Mouse (Mus musculus) stomach, embryonic 14.5 days (tissue): ENCODE results near the gene Anxa5. TPM values are rescaled to one million over a fixed set of nuclear protein-coding genes. Genes with fewer than 3 reads are reported as not detected.

Experiments
- ATAC-seq: fragments of 200-750 bp; cut with Nextera tagmentation; 2 replicates; pipeline ENCODE4 v1.8.0; 2017; ENCODE audit warnings: low read depth, moderate TSS enrichment; ENCODE audit not compliant: insufficient number of reproducible peaks, insufficient read depth, low FRiP score
- H3K27ac ChIP-seq: fragments of 300-500 bp; sonication (generic); 2 replicates; pipeline ENCODE4 v1.5.1; 2014; ENCODE audit warnings: mild to moderate bottlenecking, low read length, moderate library complexity, mixed read lengths
- H3K27me3 ChIP-seq: fragments of 300-500 bp; sonication (generic); 2 replicates; pipeline ENCODE4 v1.6.1; 2014; ENCODE audit warnings: low read length, control low read depth, mixed read lengths; ENCODE audit not compliant: control insufficient read depth, insufficient read depth
- H3K36me3 ChIP-seq: fragments of 300-500 bp; sonication (generic); 2 replicates; pipeline ENCODE4 v1.6.1; 2014; ENCODE audit warnings: mild to moderate bottlenecking, control low read depth, low read length, moderate library complexity, mixed read lengths; ENCODE audit not compliant: control insufficient read depth, insufficient read depth
- H3K4me1 ChIP-seq: fragments of 300-500 bp; sonication (generic); 2 replicates; pipeline ENCODE4 v1.6.1; 2014; ENCODE audit warnings: low read length, control low read depth, mixed read lengths; ENCODE audit not compliant: control insufficient read depth, insufficient read depth
- H3K4me2 ChIP-seq: fragments of 300-500 bp; sonication (generic); replicated peaks from 2 replicates; pipeline ENCODE4 v1.6.1; 2014; ENCODE audit warnings: low read depth, low read length, control low read depth
- H3K4me3 ChIP-seq: fragments of 300-500 bp; sonication (generic); 2 replicates; pipeline ENCODE4 v1.5.1; 2014; ENCODE audit warnings: low read depth, low read length, control low read depth
- H3K9ac ChIP-seq: fragments of 300-500 bp; sonication (generic); replicated peaks from 2 replicates; pipeline ENCODE4 v1.6.1; 2014; ENCODE audit warnings: low read depth, mild to moderate bottlenecking, control low read depth, low read length, moderate library complexity, mixed read lengths
- H3K9me3 ChIP-seq: fragments of 300-500 bp; sonication (generic); 2 replicates; pipeline ENCODE4 v1.6.1; 2016; ENCODE audit warnings: low read depth, low read length, control low read depth; ENCODE audit not compliant: control insufficient read depth
- WGBS: fragments of 180-500 bp; shearing (Covaris S2); extraction: QIAGEN DNeasy Blood & Tissue Kit; methylation state at CpG from one replicate; pipeline ENCODE4 v1.1.7; 2014; 5-methylcytosine and 5-hydroxymethylcytosine counted together
- polyA plus RNA-seq: library from polyadenylated mRNA; unstranded; fragments of >200 nt; fragmentation: Nextera tagmentation; extraction: Ambion mirVana; gene quantifications from 2 replicates; pipeline ENCODE4 v1.2.1, GENCODE M21; 2014

Gene Anxa5
- polyA plus RNA-seq, 1 experiment from 2014 or later = 335 TPM

DNA sequence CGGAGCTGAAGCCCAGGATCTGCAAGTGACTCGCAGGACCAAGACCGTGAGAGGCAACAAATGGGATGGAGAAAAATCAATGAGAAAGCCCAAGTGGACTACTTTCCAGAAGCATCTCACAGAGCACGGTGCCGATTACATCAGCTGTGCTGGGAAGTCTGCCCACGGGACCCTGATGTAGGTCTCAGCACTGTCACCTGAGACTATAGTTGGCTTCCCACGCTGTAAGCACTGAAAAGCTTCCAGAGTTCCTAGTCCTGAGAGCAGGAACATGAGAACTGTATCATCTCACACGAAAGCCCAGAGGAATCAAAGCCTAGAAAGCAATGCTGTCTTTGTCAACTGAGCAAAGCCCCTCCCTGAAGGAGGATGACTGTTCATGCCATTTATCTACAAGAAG lies 20.6 kb downstream of the Anxa5 start:
- H3K9ac ChIP-seq = no peak overlapping the region
- H3K4me2 ChIP-seq = no peak overlapping the region
- peaks cover 39% of the 10 kb centered on the region for H3K36me3 ChIP-seq
- no peak overlapping the region for H3K4me3 ChIP-seq
- WGBS = 92% methylated on average over 8 of the region's 8 CpGs
- H3K27me3 ChIP-seq = no peaks in the 10 kb centered on the region
- H3K27ac ChIP-seq = no peak overlapping the region
- no peaks in the 10 kb centered on the region for H3K4me1 ChIP-seq
- H3K9me3 ChIP-seq = no peaks in the 10 kb centered on the region
- ATAC-seq = no peak

DNA sequence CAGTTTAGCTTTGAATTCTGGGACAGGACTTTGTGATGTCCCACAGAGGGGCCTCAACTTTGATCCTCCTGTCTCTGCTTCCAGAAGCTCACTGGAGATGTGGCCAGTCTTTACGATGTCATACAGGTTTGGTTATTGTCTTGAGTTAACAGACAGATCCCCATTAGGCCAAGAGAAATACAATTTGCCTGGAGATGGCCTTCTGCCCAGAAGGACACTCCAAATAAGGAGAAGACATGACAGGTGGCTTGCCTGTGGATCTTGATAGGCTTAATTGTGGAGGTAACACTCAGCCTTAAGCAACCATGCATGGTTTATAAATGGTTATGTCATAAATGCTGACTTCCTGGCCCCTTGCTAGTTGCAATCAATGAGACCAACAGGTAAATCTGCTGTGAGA lies 23.2 kb downstream of the Anxa5 start:
- Histone ChIP-seq H3K27ac (no peak overlapping the region), H3K36me3 (peaks cover 43% of the 10 kb centered on the region), H3K4me3 (no peak overlapping the region), H3K9ac (no peak overlapping the region), H3K27me3 (no peaks in the 10 kb centered on the region), H3K9me3 (no peaks in the 10 kb centered on the region), H3K4me2 (no peak overlapping the region), H3K4me1 (no peaks in the 10 kb centered on the region)
- no peak for ATAC-seq
- WGBS = 72% methylated on average over 1 of the region's 1 CpGs

GRCm38 (mm10) chr3:36449292-36450165 lies 26.2 kb downstream of the Anxa5 start:
- Histone ChIP-seq H3K36me3 (peaks cover 29% of the 10 kb centered on the region), H3K4me3 (no peak overlapping the region), H3K27me3 (no peaks in the 10 kb centered on the region), H3K9me3 (no peaks in the 10 kb centered on the region), H3K9ac (no peak overlapping the region), H3K27ac (no peak overlapping the region), H3K4me1 (no peaks in the 10 kb centered on the region), H3K4me2 (no peak overlapping the region)
- 45% methylated on average over 20 of the region's 20 CpGs for WGBS
- no peak for ATAC-seq

DNA sequence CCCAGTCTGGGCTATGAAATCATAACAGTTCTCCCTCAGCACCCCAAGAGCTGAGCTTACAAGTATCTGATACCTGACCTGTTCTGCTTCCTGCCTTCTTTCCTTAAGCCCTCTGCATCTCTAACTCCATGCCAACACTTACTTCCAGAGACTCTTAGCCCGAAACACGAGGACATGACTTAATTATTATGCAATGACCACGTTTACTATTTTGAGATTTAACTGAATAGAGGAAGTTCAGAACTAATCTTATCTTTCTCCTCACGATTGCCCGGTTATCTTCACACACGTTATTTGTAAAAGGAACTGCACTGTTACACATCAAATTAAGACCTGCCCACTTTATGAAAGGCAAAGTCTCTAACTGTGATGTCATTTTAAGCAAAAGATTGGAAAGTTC lies 28.8 kb downstream of the Anxa5 start:
- Histone ChIP-seq H3K4me3 (no peak overlapping the region), H3K4me2 (no peak overlapping the region), H3K36me3 (peaks cover 25% of the 10 kb centered on the region), H3K9me3 (no peaks in the 10 kb centered on the region), H3K27ac (no peak overlapping the region), H3K27me3 (no peaks in the 10 kb centered on the region), H3K9ac (no peak overlapping the region), H3K4me1 (no peaks in the 10 kb centered on the region)
- ATAC-seq = no peak
- WGBS = 67% methylated on average over 6 of the region's 6 CpGs

- H3K4me1 ChIP-seq = no peaks in the 10 kb centered on the region
- H3K9me3 ChIP-seq = no peaks in the 10 kb centered on the region
- no peak overlapping the region for H3K4me2 ChIP-seq
- H3K27ac ChIP-seq = no peak overlapping the region
- 77% methylated on average over 5 of the region's 5 CpGs for WGBS
- H3K27me3 ChIP-seq = no peaks in the 10 kb centered on the region
- H3K9ac ChIP-seq = no peak overlapping the region
- no peak for ATAC-seq
- peaks cover 25% of the 10 kb centered on the region for H3K36me3 ChIP-seq
- H3K4me3 ChIP-seq = no peak overlapping the region
These were observed 29.2 kb downstream of the Anxa5 start for GRCm38 (mm10) chr3:36446506-36446905.

GRCm38 (mm10) chr3:36446041-36446440 lies 29.7 kb downstream of the Anxa5 start:
- no peaks in the 10 kb centered on the region for H3K9me3 ChIP-seq
- H3K27me3 ChIP-seq = no peaks in the 10 kb centered on the region
- no peaks in the 10 kb centered on the region for H3K4me1 ChIP-seq
- no peak overlapping the region for H3K4me2 ChIP-seq
- H3K36me3 ChIP-seq = peaks cover 24% of the 10 kb centered on the region
- no peak for ATAC-seq
- 93% methylated on average over 3 of the region's 3 CpGs for WGBS
- no peak overlapping the region for H3K9ac ChIP-seq
- H3K4me3 ChIP-seq = no peak overlapping the region
- H3K27ac ChIP-seq = no peak overlapping the region

GRCm38 (mm10) chr3:36442426-36442825 lies 33.3 kb downstream of the Anxa5 start:
- ATAC-seq = no peak; the same call in 1 of the 2 replicates
- H3K4me1 ChIP-seq = no peaks in the 10 kb centered on the region
- H3K4me2 ChIP-seq = no peak overlapping the region
- H3K4me3 ChIP-seq = no peak overlapping the region
- WGBS = 0% methylated on average over 2 of the region's 2 CpGs
- no peak overlapping the region for H3K27ac ChIP-seq
- no peak overlapping the region for H3K9ac ChIP-seq
- no peaks in the 10 kb centered on the region for H3K9me3 ChIP-seq
- no peaks in the 10 kb centered on the region for H3K27me3 ChIP-seq
- H3K36me3 ChIP-seq = no peaks in the 10 kb centered on the region

DNA sequence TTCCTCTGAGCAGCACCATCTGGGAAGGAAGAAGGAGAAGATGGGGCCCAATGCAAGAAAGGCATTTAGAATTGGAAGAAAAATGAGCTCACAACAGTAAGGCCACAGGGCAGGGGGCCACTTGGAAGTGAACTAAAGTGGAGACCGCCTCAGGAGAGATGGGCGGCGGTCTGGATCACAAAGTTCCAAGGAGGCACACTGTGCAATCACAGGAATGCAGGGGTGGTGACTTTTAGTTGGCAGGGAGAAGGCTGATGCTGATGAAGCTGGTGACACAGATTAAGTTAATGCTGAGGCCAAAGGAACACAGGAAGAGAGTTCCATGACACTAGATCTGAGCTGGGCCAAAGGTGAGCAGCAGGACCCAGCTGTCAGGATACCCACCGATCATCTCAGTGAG lies 35.4 kb downstream of the Anxa5 start:
- Histone ChIP-seq H3K4me1 (no peaks in the 10 kb centered on the region), H3K9me3 (no peaks in the 10 kb centered on the region), H3K27ac (no peak overlapping the region), H3K36me3 (no peaks in the 10 kb centered on the region), H3K9ac (no peak overlapping the region), H3K4me2 (no peak overlapping the region), H3K4me3 (no peak overlapping the region), H3K27me3 (no peaks in the 10 kb centered on the region)
- WGBS = 54% methylated on average over 4 of the region's 4 CpGs
- no peak for ATAC-seq

DNA sequence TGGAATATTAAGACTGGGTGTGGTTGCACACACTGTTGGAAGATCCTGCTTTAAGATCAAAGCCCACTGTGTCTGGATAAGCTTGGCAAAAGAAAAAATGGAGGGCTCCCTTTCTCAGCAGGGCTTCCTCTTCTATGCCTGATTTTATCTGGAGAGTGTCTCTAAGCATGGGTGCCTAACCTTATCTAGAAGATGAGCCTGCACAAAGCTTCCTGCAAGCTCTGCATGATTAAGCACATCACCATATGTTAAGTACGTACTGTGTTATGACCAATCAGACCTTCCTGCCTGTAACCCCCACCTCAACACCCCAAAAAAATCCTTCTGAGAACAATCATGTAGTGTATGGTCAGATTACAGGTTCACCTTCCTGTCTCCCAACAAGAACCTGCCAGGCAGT lies 45.3 kb downstream of the Anxa5 start:
- Histone ChIP-seq H3K4me1 (no peaks in the 10 kb centered on the region), H3K4me2 (no peak overlapping the region), H3K4me3 (no peak overlapping the region), H3K9me3 (no peaks in the 10 kb centered on the region), H3K9ac (no peak overlapping the region), H3K27me3 (no peaks in the 10 kb centered on the region), H3K36me3 (no peaks in the 10 kb centered on the region), H3K27ac (no peak overlapping the region)
- 81% methylated on average over 1 of the region's 1 CpGs for WGBS
- ATAC-seq = no peak
